Mouse (Mus musculus): Measurements from ENCODE around the gene Tmem220. TPM values are rescaled to one million over a fixed set of nuclear protein-coding genes. Genes with fewer than 3 reads are reported as not detected.

Gene Tmem220
- polyA plus RNA-seq, 1 experiment from 2014 or later = 1.6 TPM

DNA sequence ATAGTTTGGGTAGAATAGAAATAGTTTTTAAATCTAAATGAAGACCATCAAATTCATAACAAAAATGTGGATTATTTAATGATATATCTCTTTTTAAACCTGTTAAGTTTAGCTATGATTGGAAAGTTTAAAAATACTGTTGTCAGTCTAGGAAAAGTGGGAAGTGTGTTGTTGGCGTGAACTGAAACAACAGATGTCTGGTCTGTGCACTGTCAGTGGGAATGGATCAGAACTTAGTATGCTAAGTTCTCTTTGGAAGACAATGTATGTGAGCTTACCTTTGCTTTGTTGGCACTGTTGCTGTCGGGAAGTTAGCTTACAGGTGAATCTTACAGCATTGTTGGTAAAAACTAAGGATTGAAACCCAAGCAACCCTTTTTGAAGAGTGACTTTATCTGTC is 36.4 kb downstream of the Tmem220 start:
- WGBS = 90% methylated on average over 2 of the region's 2 CpGs

GRCm38 (mm10) chr11:67062726-67063125 is 37.8 kb downstream of the Tmem220 start:
- Histone ChIP-seq H3K27me3 (replicated peaks; ENCODE audit: control insufficient read depth, insufficient read depth, low read length) (no peaks in the 10 kb centered on the region), H3K9me3 (ENCODE audit: control insufficient read depth, low read length) (no peaks in the 10 kb centered on the region), H3K4me2 (ENCODE audit: low read depth, low read length) (no peak overlapping the region), H3K4me1 (ENCODE audit: control insufficient read depth, insufficient read depth, low read length) (no peaks in the 10 kb centered on the region), H3K9ac (ENCODE audit: low read depth, low read length) (no peak overlapping the region), H3K27ac (replicated peaks; ENCODE audit: low read depth, low read length) (no peak overlapping the region), H3K4me3 (ENCODE audit: low read depth, low read length) (no peak overlapping the region), H3K36me3 (ENCODE audit: control insufficient read depth, insufficient read depth, low read length) (peaks cover 79% of the 10 kb centered on the region)
- WGBS = 88% methylated on average over 3 of the region's 3 CpGs
- no peak for DNase-seq (ENCODE audit: low spot score)
- peak; percentile 47; the same call in 1 of the 2 replicates for ATAC-seq (ENCODE audit: low read depth)

More for the DNA sequence above, 36.4 kb downstream of the Tmem220 start:
- DNase-seq (ENCODE audit: low spot score) (no peak), ATAC-seq (ENCODE audit: low read depth) (no peak)
- H3K27me3 ChIP-seq (replicated peaks; ENCODE audit: control insufficient read depth, insufficient read depth, low read length) = no peaks in the 10 kb centered on the region
- H3K27ac ChIP-seq (replicated peaks; ENCODE audit: low read depth, low read length) = no peak overlapping the region
- H3K4me1 ChIP-seq (ENCODE audit: control insufficient read depth, insufficient read depth, low read length) = no peaks in the 10 kb centered on the region
- no peak overlapping the region for H3K4me2 ChIP-seq (ENCODE audit: low read depth, low read length)
- H3K9me3 ChIP-seq (ENCODE audit: control insufficient read depth, low read length) = no peaks in the 10 kb centered on the region
- no peak overlapping the region for H3K9ac ChIP-seq (ENCODE audit: low read depth, low read length)
- no peak overlapping the region for H3K4me3 ChIP-seq (ENCODE audit: low read depth, low read length)
- peaks cover 90% of the 10 kb centered on the region for H3K36me3 ChIP-seq (ENCODE audit: control insufficient read depth, insufficient read depth, low read length)

DNA sequence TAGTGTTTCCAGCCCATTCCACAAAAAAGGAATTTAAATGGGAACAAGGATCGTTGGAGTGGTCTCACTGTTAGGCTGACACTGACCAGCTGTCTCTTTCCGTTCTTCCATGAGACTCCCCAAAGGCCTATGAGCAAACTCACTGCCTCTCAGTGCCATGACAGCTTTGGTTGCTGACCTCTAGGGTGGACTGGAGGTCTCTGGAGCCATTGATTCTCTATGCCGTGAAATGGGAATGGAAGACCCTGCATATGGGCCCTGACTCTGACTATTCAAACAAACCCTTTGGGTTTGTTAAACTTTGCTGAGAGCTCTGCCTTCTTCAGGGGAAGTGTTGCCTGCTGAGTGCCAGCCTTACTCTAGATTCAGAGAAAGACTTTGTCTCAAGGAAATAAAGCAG is 42.8 kb downstream of the Tmem220 start:
- no peaks in the 10 kb centered on the region for H3K4me1 ChIP-seq (ENCODE audit: control insufficient read depth, insufficient read depth, low read length)
- DNase-seq (ENCODE audit: low spot score) = no peak
- H3K4me2 ChIP-seq (ENCODE audit: low read depth, low read length) = no peak overlapping the region
- H3K4me3 ChIP-seq (ENCODE audit: low read depth, low read length) = no peak overlapping the region
- H3K9ac ChIP-seq (ENCODE audit: low read depth, low read length) = no peak overlapping the region
- peaks cover 35% of the 10 kb centered on the region for H3K36me3 ChIP-seq (ENCODE audit: control insufficient read depth, insufficient read depth, low read length)
- no peaks in the 10 kb centered on the region for H3K9me3 ChIP-seq (ENCODE audit: control insufficient read depth, low read length)
- WGBS = 88% methylated on average over 3 of the region's 3 CpGs
- no peak overlapping the region for H3K27ac ChIP-seq (replicated peaks; ENCODE audit: low read depth, low read length)
- no peak for ATAC-seq (ENCODE audit: low read depth)
- H3K27me3 ChIP-seq (replicated peaks; ENCODE audit: control insufficient read depth, insufficient read depth, low read length) = no peaks in the 10 kb centered on the region

GRCm38 (mm10) chr11:67072615-67073130 is 47.7 kb downstream of the Tmem220 start:
- Histone ChIP-seq H3K27me3 (replicated peaks; ENCODE audit: control insufficient read depth, insufficient read depth, low read length) (no peaks in the 10 kb centered on the region), H3K9me3 (ENCODE audit: control insufficient read depth, low read length) (no peaks in the 10 kb centered on the region), H3K4me1 (ENCODE audit: control insufficient read depth, insufficient read depth, low read length) (no peaks in the 10 kb centered on the region), H3K36me3 (ENCODE audit: control insufficient read depth, insufficient read depth, low read length) (no peaks in the 10 kb centered on the region), H3K4me3 (ENCODE audit: low read depth, low read length) (no peak overlapping the region), H3K4me2 (ENCODE audit: low read depth, low read length) (no peak overlapping the region), H3K9ac (ENCODE audit: low read depth, low read length) (no peak overlapping the region), H3K27ac (replicated peaks; ENCODE audit: low read depth, low read length) (no peak overlapping the region)
- DNase-seq (ENCODE audit: low spot score) (no peak), ATAC-seq (ENCODE audit: low read depth) (no peak)
- WGBS = 76% methylated on average over 15 of the region's 15 CpGs

- H3K9ac ChIP-seq (ENCODE audit: low read depth, low read length) = no peak overlapping the region
- no peak overlapping the region for H3K4me3 ChIP-seq (ENCODE audit: low read depth, low read length)
- no peaks in the 10 kb centered on the region for H3K9me3 ChIP-seq (ENCODE audit: control insufficient read depth, low read length)
- peak; percentile 65 for DNase-seq (ENCODE audit: low spot score)
- no peak overlapping the region; the same call in 1 of the 2 replicates for H3K27ac ChIP-seq (replicated peaks; ENCODE audit: low read depth, low read length)
- WGBS = 33% methylated on average over 3 of the region's 3 CpGs
- no peaks in the 10 kb centered on the region for H3K27me3 ChIP-seq (replicated peaks; ENCODE audit: control insufficient read depth, insufficient read depth, low read length)
- H3K4me2 ChIP-seq (ENCODE audit: low read depth, low read length) = no peak overlapping the region
- H3K4me1 ChIP-seq (ENCODE audit: control insufficient read depth, insufficient read depth, low read length) = no peaks in the 10 kb centered on the region
- ATAC-seq (ENCODE audit: low read depth) = peak; percentile 64
- no peaks in the 10 kb centered on the region for H3K36me3 ChIP-seq (ENCODE audit: control insufficient read depth, insufficient read depth, low read length)
These were observed 50.1 kb downstream of the Tmem220 start for GRCm38 (mm10) chr11:67075036-67075435.

DNA sequence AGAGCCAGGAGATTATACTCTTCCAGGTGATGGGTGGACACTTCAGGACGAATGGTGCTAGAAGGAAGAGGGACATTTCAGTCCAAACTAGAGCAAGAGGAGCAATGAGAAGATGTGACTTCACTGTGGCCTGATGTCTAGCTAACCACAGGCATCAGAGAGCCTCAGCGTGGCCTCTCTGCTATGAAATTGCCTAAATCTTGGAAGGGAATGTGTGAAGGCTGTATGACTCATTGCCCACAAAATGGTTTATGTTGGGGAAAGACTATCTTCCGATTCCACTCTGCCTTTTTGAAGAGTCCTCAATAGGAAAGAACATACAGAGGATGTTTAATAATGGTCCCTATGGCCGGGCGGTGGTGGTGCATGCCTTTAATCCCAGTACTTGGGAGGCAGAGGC is 51.8 kb downstream of the Tmem220 start:
- 89% methylated on average over 5 of the region's 5 CpGs for WGBS

GRCm38 (mm10) chr11:67077435-67077834 is 52.5 kb downstream of the Tmem220 start:
- Histone ChIP-seq H3K9ac (ENCODE audit: low read depth, low read length) (no peak overlapping the region), H3K27ac (replicated peaks; ENCODE audit: low read depth, low read length) (no peak overlapping the region), H3K27me3 (replicated peaks; ENCODE audit: control insufficient read depth, insufficient read depth, low read length) (no peaks in the 10 kb centered on the region), H3K4me2 (ENCODE audit: low read depth, low read length) (no peak overlapping the region), H3K4me1 (ENCODE audit: control insufficient read depth, insufficient read depth, low read length) (no peaks in the 10 kb centered on the region), H3K36me3 (ENCODE audit: control insufficient read depth, insufficient read depth, low read length) (no peaks in the 10 kb centered on the region), H3K4me3 (ENCODE audit: low read depth, low read length) (no peak overlapping the region), H3K9me3 (ENCODE audit: control insufficient read depth, low read length) (no peaks in the 10 kb centered on the region)
- ATAC-seq (ENCODE audit: low read depth) (no peak), DNase-seq (ENCODE audit: low spot score) (peak; percentile 68)
- WGBS = 52% methylated on average over 3 of the region's 3 CpGs

More for the DNA sequence above, 51.8 kb downstream of the Tmem220 start:
- Histone ChIP-seq H3K36me3 (ENCODE audit: control insufficient read depth, insufficient read depth, low read length) (no peaks in the 10 kb centered on the region), H3K4me3 (ENCODE audit: low read depth, low read length) (no peak overlapping the region), H3K4me1 (ENCODE audit: control insufficient read depth, insufficient read depth, low read length) (no peaks in the 10 kb centered on the region), H3K4me2 (ENCODE audit: low read depth, low read length) (no peak overlapping the region), H3K9ac (ENCODE audit: low read depth, low read length) (no peak overlapping the region), H3K27me3 (replicated peaks; ENCODE audit: control insufficient read depth, insufficient read depth, low read length) (no peaks in the 10 kb centered on the region), H3K9me3 (ENCODE audit: control insufficient read depth, low read length) (no peaks in the 10 kb centered on the region), H3K27ac (replicated peaks; ENCODE audit: low read depth, low read length) (no peak overlapping the region)
- DNase-seq (ENCODE audit: low spot score) = no peak
- ATAC-seq (ENCODE audit: low read depth) = no peak

- Histone ChIP-seq H3K27me3 (replicated peaks; ENCODE audit: control insufficient read depth, insufficient read depth, low read length) (0 out of 2 replicates have a peak, but pooled peaks cover 2% of the 10 kb centered on the region), H3K9me3 (ENCODE audit: control insufficient read depth, low read length) (no peaks in the 10 kb centered on the region), H3K36me3 (ENCODE audit: control insufficient read depth, insufficient read depth, low read length) (no peaks in the 10 kb centered on the region), H3K9ac (ENCODE audit: low read depth, low read length) (no peak within 1 kb of the TSS), H3K4me1 (ENCODE audit: control insufficient read depth, insufficient read depth, low read length) (no peaks in the 10 kb centered on the region), H3K4me2 (ENCODE audit: low read depth, low read length) (no peak within 1 kb of the TSS), H3K27ac (replicated peaks; ENCODE audit: low read depth, low read length) (no peak within 1 kb of the TSS), H3K4me3 (ENCODE audit: low read depth, low read length) (no peak within 1 kb of the TSS)
- WGBS = 83% methylated on average over 5 of the region's 5 CpGs
- ATAC-seq (ENCODE audit: low read depth) = no peak
- peak; percentile 22 for DNase-seq (ENCODE audit: low spot score)
These were observed 53.0 kb downstream of the Tmem220 start, which contains the start of gene Myh3 for GRCm38 (mm10) chr11:67078000-67078399. TSS of gene Myh3 (plus strand) at chr11:67078300.

DNA sequence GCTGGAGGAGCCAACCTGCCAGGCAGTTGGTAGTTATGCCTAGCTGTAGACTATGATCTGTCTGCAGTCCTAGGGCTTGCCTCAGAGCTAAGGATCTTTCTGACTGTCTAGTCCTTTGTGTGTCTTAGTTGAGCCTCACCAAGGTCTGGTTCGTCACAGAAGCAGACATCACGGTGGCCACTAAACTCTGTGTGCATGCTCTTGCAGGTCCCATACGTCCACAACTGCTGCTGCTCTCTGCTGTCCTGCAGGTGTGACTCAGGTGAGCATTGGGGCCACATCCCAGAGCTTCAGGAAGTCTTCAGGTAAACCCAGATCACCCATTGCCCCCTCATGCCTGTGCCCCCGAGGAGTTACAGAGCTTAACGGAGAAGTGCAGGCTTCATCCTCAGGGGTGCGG is 53.9 kb downstream of the Tmem220 start:
- Histone ChIP-seq H3K27ac (replicated peaks; ENCODE audit: low read depth, low read length) (no peak overlapping the region), H3K4me1 (ENCODE audit: control insufficient read depth, insufficient read depth, low read length) (no peaks in the 10 kb centered on the region), H3K9ac (ENCODE audit: low read depth, low read length) (no peak overlapping the region), H3K9me3 (ENCODE audit: control insufficient read depth, low read length) (no peaks in the 10 kb centered on the region), H3K27me3 (replicated peaks; ENCODE audit: control insufficient read depth, insufficient read depth, low read length) (0 out of 2 replicates have a peak, but pooled peaks cover 2% of the 10 kb centered on the region), H3K36me3 (ENCODE audit: control insufficient read depth, insufficient read depth, low read length) (no peaks in the 10 kb centered on the region), H3K4me3 (ENCODE audit: low read depth, low read length) (no peak overlapping the region), H3K4me2 (ENCODE audit: low read depth, low read length) (no peak overlapping the region)
- WGBS = 91% methylated on average over 6 of the region's 6 CpGs
- DNase-seq (ENCODE audit: low spot score) = no peak
- ATAC-seq (ENCODE audit: low read depth) = no peak

Data from embryonic facial prominence, embryonic 14.5 days (tissue).